Mouse (Mus musculus): ENCODE results near the gene AU018091.
"Not testable (repeated sequence)": the region's sequence is repeated elsewhere in the genome, so short reads cannot be mapped to it uniquely, and the experiment has no call there.

The AU018091 gene

DNA sequence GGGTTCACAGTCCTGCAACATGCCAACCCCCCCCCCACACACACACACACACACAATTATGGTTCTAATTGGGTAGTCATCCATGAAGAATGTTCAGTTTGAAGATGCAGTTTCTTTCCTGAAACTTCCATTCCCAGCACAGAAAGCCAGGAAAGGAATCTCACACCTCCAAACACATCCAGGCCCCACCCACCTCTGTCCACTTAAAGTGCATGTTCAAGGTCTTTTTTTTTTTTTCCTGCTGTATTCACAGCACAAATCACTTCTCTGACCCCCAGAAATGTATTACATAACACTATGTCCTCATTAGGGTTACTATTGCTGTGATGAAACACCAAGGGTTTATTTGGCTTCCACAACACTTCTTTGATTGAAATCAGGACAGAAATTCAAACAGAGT is 4.0 kb downstream of the AU018091 start:
- DNase-seq = no peak

DNA sequence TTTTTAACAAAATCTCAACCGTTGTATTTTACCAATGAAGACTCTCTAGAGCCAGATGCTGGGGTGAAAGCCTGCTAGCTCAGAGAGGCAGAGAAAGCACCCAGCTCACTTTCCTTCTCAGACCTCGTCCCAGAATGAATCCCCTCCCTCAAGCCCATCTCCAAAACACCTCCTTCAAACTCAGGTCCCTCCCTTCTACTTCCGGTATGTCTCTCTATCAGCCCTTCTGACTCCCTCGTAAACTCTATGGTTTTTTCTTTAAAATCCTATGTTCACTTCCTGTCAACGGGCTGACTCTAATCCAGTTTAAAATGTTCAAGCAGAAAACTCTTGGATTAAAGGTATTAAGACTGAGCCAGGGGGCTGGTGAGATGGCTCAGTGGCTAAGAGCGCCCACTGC is 4.6 kb downstream of the AU018091 start:
- no peak for DNase-seq

DNA sequence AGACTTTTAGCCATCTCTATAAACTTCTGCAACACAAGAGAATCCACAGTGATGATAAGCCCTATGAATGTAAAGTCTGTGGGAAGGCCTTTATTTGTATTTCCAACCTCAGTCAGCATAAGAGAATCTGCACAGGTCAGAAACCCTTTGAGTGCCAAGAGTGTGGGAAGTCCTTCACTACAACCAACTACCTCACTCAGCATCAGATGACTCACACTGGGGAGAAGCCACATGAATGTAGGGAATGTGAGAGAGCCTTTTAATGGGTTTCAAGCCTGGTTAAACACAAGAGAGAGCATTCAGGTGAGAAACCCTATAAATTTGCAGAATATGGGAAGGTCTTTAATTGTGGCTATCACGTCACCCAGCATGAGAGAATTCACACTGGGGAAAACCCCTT is 18.6 kb downstream of the AU018091 start:
- no peak for DNase-seq

DNA sequence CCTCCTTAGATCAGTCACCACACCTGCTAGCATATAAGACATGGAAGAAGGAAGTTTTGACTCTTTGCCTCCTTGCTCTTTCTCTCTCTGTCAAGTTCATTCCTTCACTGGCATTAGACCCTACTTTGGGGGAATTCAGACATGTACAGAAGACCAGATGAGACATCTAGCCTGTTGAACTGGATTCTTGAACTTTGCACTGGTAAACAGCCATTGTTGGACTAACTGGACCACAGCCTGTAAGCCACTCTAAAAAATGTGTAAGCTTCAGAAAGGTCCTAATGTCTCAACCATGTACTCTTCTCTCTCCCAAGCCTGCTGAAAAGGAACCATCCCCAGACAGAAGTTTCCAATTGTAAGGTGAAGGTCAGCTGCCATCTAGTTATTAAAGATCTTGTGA is 22.9 kb downstream of the AU018091 start:
- DNase-seq = no peak

DNA sequence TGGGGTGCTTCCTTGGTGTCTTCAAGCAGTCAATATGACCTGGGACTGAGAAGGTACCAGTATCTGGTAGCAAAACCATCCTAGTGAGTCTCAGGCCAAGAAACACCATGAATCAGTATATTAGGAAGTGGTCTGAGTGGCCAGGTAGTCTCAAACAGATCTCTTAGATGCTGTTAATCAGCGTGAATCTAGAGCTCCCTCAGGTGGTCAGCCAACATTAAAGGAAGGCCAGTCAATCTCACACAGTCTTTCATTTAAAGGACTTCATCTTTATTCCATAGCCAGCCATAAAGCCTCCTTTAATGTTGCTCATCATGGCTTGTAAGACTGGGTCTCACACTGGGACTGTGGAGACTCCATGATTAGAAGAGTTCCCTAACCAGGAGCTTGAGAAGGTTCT is 25.7 kb downstream of the AU018091 start:
- DNase-seq = no peak

DNA sequence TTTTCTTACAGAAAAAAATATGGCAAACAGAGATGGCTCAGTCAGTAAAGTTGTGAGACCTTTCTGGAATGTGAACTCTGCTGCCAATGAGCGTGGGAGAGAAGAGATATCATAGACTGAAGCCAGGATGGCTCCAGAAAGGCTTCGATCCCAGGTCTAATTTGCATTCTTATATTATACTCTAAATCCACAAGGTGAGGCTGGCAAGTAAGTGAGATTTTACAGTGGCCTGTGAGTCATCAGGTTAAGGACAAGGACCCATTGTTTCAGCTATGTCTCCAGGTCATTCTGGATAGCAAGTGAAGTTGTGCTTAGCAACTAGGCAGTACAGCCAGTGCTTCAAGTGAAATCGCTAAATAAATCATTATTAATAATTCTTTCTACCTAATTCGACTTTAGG is 33.4 kb downstream of the AU018091 start:
- DNase-seq = no peak

DNA sequence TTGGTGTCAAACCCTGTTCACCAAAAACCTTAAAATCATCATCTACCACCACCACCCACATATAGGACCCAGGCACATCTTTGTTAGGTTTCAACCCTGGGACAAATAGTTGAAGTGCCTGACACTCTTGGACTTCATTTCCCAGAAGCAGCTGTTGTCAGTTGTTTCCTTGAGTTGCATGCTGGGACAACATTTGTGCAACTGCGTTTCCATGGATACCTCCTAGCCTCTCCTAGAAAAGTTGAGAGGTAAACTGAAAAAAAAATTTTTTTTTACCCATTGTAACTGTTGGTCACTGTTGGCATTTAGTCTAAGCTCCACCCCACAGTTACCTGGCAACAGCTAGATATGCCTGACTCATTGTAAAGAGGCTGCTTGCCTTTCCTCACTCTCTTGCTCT is 34.3 kb downstream of the AU018091 start:
- DNase-seq = no peak

DNA sequence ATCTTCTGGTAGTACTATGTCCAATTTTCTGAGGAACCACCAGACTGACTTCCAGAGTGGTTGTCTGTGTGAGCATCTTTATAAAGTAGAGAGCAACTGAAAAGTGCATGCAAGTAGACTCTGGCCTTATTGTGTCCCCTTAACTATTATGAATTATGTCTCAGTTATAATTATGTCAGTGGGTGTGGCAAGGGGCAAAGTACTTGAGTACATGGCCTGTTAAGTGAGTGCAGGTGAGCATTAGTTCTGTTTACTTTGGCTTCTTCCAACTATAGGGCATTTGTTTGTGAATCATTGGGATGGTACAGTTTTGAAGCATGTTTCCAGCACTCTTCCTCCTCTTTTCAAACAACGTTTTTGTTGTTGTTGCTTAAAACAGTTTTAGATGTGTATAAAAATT is 38.7 kb downstream of the AU018091 start:
- no peak for DNase-seq

DNA sequence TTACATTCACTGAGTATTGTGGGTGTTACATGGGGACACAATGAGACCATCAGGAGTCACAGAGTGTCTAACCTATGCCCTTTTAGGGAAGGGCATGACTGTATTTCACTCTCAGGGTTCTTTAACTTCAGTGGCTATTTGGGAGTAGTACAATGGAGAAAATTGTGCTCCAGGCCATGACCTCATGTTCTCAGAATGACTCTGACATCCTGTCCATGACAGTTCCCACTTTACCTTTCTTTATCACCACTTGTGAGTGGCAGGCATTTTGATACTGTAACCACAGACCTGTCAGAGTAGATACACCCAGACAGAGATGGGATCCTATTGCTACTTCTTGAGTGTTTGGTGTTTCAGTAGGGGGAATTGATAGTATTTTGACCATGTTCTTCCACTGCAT is 40.4 kb downstream of the AU018091 start:
- not testable (repeated sequence) for DNase-seq

DNA sequence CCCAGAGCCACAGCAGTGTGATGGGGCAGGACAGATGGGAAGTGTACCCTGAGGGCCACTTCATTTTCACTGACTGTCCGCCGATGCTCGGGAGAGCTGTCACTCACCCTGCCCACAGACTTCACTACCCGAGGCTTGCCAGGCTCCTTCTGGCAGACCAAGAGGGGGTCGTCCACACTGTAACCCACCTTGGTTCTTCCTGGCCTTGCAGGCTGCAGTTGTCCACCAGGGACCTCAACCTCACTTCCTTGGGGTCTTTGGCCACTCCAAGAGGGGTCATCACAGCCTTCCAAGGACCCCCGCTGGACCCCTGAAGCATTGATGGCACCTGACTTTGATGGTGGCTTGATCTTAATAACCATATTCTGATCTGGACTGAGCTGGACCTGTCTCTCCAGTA is 57.8 kb downstream of the AU018091 start:
- not testable (repeated sequence) for DNase-seq

DNA sequence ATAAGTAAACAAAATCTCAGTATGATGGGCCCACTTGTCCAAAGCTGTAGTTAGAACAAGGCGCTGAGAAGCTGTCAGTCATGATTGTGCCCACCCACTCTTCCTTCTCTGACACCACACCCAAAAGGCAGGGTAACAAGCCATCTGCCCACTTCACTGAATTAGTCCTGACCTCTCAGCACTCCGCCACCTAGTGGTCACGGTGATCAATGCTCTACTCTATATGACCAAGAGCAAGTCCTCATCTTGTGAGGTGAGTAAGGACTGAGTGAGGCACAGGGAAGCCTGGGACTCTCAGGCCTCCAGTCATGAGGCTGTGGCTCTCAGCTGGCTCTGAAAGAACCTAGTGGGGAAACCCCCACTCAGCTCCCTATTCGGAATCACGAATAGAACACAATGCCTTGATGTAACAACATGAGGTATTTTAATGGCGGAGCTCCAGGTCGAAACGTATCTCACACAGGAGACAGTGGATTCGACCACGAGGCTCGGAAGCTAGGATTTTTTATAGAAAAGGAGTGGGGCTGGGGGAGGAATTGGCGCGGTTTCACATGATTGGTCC is 62.4 kb downstream of the AU018091 start:
- DNase-seq = not testable (repeated sequence)
